Mouse (Mus musculus): ENCODE measurements around the gene Mlana. TPM values are rescaled to one million over a fixed set of nuclear protein-coding genes. Genes with fewer than 3 reads are reported as not detected.

The Mlana gene
- polyA plus RNA-seq, 1 experiment from 2014 or later, result 0.60 TPM

DNA sequence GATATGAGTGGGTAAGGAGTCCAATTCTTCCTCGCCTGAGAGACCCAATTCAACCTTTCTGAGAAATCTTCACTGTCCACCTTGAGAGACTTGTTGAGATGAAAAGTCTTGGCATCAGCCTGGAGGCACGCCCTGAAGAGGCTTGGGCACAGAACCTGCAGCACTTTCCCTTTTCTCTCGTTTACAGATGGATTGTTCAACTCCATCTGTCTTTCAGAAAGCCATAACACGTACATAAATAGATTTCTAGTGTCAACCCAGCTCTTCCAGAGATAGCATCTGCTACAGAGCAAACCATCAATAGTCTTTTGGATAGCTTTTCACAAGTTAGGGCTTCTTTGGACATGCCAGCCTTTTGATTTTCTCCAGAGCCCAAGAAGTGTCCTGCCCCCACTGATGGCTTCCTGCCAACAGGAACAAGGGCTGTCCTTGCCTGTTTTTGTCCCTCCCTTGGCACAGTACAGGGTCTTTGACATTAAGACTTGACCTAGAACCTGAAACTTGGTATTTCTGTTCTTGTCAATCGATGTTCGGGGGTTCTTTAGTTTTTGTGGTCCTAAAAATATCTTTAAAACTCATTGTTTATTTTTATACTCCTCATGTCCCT lies 35.5 kb upstream of the Mlana start:
- DNase-seq (ENCODE audit: low spot score), result no peak
- Histone ChIP-seq H3K9me3 (no peaks in the 10 kb centered on the region), H3K27ac (no peak overlapping the region), H3K27me3 (ENCODE audit: insufficient read depth, poor library complexity, severe bottlenecking) (no peaks in the 10 kb centered on the region), H3K36me3 (no peaks in the 10 kb centered on the region), H3K4me1 (replicated peaks) (no peaks in the 10 kb centered on the region), H3K4me3 (no peak overlapping the region)
- 78% methylated on average over 6 of the region's 6 CpGs for WGBS

DNA sequence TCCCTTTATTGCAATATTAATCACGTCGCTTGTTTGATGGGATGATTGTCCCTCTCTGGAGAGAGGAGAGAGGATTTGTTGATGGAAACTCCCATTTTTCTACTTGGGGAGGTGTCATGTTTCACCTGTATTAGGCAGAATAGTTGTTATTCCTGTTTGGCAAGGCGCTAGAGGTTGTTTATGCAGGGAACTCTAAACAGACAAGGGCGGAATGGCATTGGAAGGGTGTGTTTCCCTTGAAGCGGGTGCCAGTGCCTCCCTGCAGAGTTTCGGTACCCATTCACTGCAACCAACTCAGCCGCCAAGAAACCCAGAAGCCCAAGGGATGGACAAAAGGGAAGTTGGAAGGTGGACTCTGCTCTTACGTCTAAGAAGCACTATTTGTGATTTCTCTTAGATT lies 33.8 kb upstream of the Mlana start:
- no peak for DNase-seq (ENCODE audit: low spot score)
- Histone ChIP-seq H3K27ac (no peak overlapping the region), H3K4me3 (no peak overlapping the region), H3K27me3 (ENCODE audit: insufficient read depth, poor library complexity, severe bottlenecking) (no peaks in the 10 kb centered on the region), H3K4me1 (replicated peaks) (no peaks in the 10 kb centered on the region), H3K9me3 (no peaks in the 10 kb centered on the region), H3K36me3 (no peaks in the 10 kb centered on the region)
- 67% methylated on average over 8 of the region's 8 CpGs for WGBS

GRCm38 (mm10) chr19:29664934-29665333 lies 32.7 kb upstream of the Mlana start:
- 84% methylated on average over 5 of the region's 5 CpGs for WGBS
- no peaks in the 10 kb centered on the region for H3K36me3 ChIP-seq
- H3K4me3 ChIP-seq, result no peak overlapping the region
- H3K4me1 ChIP-seq (replicated peaks), result no peaks in the 10 kb centered on the region
- H3K9me3 ChIP-seq, result no peaks in the 10 kb centered on the region
- no peaks in the 10 kb centered on the region for H3K27me3 ChIP-seq (ENCODE audit: insufficient read depth, poor library complexity, severe bottlenecking)
- H3K27ac ChIP-seq, result no peak overlapping the region
- DNase-seq (ENCODE audit: low spot score), result no peak

DNA sequence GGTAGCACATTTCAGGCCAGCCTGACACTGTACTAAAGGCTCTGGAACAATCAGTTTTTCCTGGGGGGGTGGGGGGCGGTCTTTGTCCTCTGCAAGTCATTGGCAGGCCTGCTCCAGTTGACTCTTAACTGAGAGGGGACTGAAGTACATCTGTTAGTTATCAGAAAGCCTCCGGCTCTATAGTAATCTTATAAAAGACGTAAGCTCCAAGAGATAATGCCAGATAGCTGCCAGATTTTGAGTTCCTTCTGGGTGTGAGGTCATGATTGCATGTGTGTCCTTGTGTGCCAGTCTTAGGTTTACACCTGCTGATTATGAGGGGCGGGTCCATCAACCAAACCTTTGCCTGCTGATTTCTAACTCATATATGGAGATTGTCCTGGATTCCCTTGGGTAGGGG lies 31.5 kb upstream of the Mlana start:
- 88% methylated on average over 4 of the region's 4 CpGs for WGBS
- Histone ChIP-seq H3K27me3 (ENCODE audit: insufficient read depth, poor library complexity, severe bottlenecking) (no peaks in the 10 kb centered on the region), H3K9me3 (no peaks in the 10 kb centered on the region), H3K27ac (no peak overlapping the region), H3K36me3 (no peaks in the 10 kb centered on the region), H3K4me3 (no peak overlapping the region), H3K4me1 (replicated peaks) (no peaks in the 10 kb centered on the region)
- no peak for DNase-seq (ENCODE audit: low spot score)

GRCm38 (mm10) chr19:29666965-29667594 lies 30.5 kb upstream of the Mlana start:
- Histone ChIP-seq H3K9me3 (no peaks in the 10 kb centered on the region), H3K27ac (no peak overlapping the region), H3K27me3 (ENCODE audit: insufficient read depth, poor library complexity, severe bottlenecking) (no peaks in the 10 kb centered on the region), H3K36me3 (no peaks in the 10 kb centered on the region), H3K4me3 (no peak overlapping the region), H3K4me1 (replicated peaks) (no peaks in the 10 kb centered on the region)
- WGBS, result 86% methylated on average over 5 of the region's 5 CpGs
- DNase-seq (ENCODE audit: low spot score), result no peak

DNA sequence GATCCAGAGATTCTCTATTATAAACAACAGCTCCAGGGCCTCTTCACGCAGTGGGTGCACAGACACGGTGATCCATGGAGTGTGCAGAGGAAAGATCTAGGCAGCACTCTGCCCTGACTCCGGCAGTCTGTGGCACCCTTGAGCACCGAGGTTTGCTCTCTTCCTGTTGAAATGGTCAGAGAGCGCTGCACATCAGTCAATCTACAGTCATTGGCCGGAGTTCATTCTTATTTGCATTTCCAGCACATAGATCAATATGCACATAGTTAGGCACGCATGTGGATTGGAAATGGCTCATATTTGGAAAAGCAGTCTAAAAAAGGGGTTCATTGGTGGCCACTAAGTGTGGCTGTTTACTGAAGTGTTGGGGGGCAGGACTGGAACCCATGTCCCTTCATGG lies 29.5 kb upstream of the Mlana start:
- Histone ChIP-seq H3K27ac (no peak overlapping the region), H3K4me3 (no peak overlapping the region), H3K27me3 (ENCODE audit: insufficient read depth, poor library complexity, severe bottlenecking) (no peaks in the 10 kb centered on the region), H3K4me1 (replicated peaks) (no peaks in the 10 kb centered on the region), H3K36me3 (no peaks in the 10 kb centered on the region), H3K9me3 (no peaks in the 10 kb centered on the region)
- WGBS, result 94% methylated on average over 7 of the region's 7 CpGs
- no peak for DNase-seq (ENCODE audit: low spot score)

GRCm38 (mm10) chr19:29670247-29670646 lies 27.4 kb upstream of the Mlana start:
- no peaks in the 10 kb centered on the region for H3K36me3 ChIP-seq
- H3K27me3 ChIP-seq (ENCODE audit: insufficient read depth, poor library complexity, severe bottlenecking), result no peaks in the 10 kb centered on the region
- no peak for DNase-seq (ENCODE audit: low spot score)
- no peak overlapping the region for H3K27ac ChIP-seq
- WGBS, result 89% methylated on average over 6 of the region's 6 CpGs
- no peak overlapping the region for H3K4me3 ChIP-seq
- H3K4me1 ChIP-seq (replicated peaks), result no peaks in the 10 kb centered on the region
- H3K9me3 ChIP-seq, result no peaks in the 10 kb centered on the region

DNA sequence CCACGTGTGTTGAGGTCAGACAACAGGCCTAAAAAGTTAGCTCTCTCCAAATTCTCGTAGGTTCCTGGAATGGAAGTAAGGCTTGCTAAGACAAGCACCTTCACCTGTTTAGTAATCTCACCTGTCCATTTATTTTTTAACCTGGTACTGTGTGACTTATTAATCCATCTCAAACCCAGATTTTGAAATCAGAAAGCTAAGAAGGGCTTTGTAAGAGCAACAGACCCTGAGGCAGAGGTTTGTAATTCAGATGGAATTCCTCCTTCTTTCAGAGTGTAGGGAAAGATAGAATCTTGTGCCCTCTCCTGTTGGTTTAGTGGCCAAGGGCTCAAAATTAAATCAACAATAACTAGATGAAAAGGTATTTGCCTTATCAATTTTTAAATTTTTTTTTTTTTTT lies 26.5 kb upstream of the Mlana start:
- Histone ChIP-seq H3K36me3 (no peaks in the 10 kb centered on the region), H3K27me3 (ENCODE audit: insufficient read depth, poor library complexity, severe bottlenecking) (no peaks in the 10 kb centered on the region), H3K27ac (no peak overlapping the region), H3K4me3 (no peak overlapping the region), H3K4me1 (replicated peaks) (no peaks in the 10 kb centered on the region), H3K9me3 (no peaks in the 10 kb centered on the region)
- DNase-seq (ENCODE audit: low spot score), result no peak
- 92% methylated on average over 2 of the region's 2 CpGs for WGBS

GRCm38 (mm10) chr19:29672660-29673059 lies 25.0 kb upstream of the Mlana start:
- DNase-seq (ENCODE audit: low spot score), result no peak
- H3K27ac ChIP-seq, result no peak overlapping the region
- H3K9me3 ChIP-seq, result no peaks in the 10 kb centered on the region
- H3K36me3 ChIP-seq, result no peaks in the 10 kb centered on the region
- H3K4me3 ChIP-seq, result no peak overlapping the region
- H3K27me3 ChIP-seq (ENCODE audit: insufficient read depth, poor library complexity, severe bottlenecking), result no peaks in the 10 kb centered on the region
- H3K4me1 ChIP-seq (replicated peaks), result no peaks in the 10 kb centered on the region
- 94% methylated on average over 13 of the region's 13 CpGs for WGBS

- H3K36me3 ChIP-seq, result no peaks in the 10 kb centered on the region
- no peaks in the 10 kb centered on the region for H3K9me3 ChIP-seq
- 94% methylated on average over 7 of the region's 7 CpGs for WGBS
- H3K27me3 ChIP-seq (ENCODE audit: insufficient read depth, poor library complexity, severe bottlenecking), result no peaks in the 10 kb centered on the region
- no peak overlapping the region for H3K4me3 ChIP-seq
- no peaks in the 10 kb centered on the region for H3K4me1 ChIP-seq (replicated peaks)
- DNase-seq (ENCODE audit: low spot score), result no peak
- no peak overlapping the region for H3K27ac ChIP-seq
Observed at GRCm38 (mm10) chr19:29674946-29675345, 22.7 kb upstream of the Mlana start.

GRCm38 (mm10) chr19:29675562-29676078 lies 22.0 kb upstream of the Mlana start:
- H3K27me3 ChIP-seq (ENCODE audit: insufficient read depth, poor library complexity, severe bottlenecking), result no peaks in the 10 kb centered on the region
- H3K27ac ChIP-seq, result no peak overlapping the region
- H3K4me1 ChIP-seq (replicated peaks), result no peaks in the 10 kb centered on the region
- DNase-seq (ENCODE audit: low spot score), result no peak
- H3K4me3 ChIP-seq, result no peak overlapping the region
- WGBS, result 64% methylated on average over 9 of the region's 9 CpGs
- no peaks in the 10 kb centered on the region for H3K9me3 ChIP-seq
- H3K36me3 ChIP-seq, result no peaks in the 10 kb centered on the region

DNA sequence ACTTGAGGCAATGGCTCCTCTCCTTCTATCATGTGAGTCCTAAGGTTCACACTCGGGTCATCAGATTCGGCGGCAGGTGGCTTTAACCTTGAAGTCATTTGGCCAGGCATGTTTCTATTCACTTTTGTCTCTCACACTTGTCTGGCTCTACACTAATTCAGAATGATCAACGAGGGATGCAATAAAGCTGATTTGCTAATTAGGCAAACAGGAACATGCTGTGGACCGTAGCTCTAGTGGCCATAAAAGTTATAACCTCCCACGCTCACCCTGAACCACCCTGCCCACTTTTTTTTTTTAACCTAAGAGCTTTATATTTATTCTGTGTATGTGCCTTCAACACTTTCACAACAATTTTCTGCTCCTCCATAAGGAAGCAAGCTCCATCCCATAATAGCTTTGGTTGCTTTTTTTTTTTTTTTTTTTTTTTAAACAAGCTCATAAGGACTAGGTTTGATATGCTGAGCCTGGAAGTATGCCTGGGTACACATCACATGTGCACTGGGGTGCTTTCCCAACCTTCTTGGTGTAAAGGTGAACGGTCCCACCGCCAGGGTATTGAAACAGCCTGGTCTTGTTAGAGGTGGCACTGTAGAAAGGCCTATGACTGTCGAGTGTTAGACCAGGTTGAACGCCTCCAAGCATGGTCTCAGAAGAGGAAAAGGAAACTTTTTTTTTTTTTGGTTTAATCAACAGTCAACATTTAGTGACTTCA lies 21.0 kb upstream of the Mlana start:
- Histone ChIP-seq H3K27me3 (ENCODE audit: insufficient read depth, poor library complexity, severe bottlenecking) (no peaks in the 10 kb centered on the region), H3K9me3 (no peaks in the 10 kb centered on the region), H3K36me3 (no peaks in the 10 kb centered on the region), H3K4me3 (no peak overlapping the region), H3K27ac (no peak overlapping the region), H3K4me1 (replicated peaks) (no peaks in the 10 kb centered on the region)
- 92% methylated on average over 10 of the region's 10 CpGs for WGBS
- DNase-seq (ENCODE audit: low spot score), result no peak

- WGBS, result 89% methylated on average over 6 of the region's 6 CpGs
- no peaks in the 10 kb centered on the region for H3K36me3 ChIP-seq
- no peaks in the 10 kb centered on the region for H3K4me1 ChIP-seq (replicated peaks)
- DNase-seq (ENCODE audit: low spot score), result no peak
- no peak overlapping the region for H3K27ac ChIP-seq
- H3K4me3 ChIP-seq, result no peak overlapping the region
- H3K27me3 ChIP-seq (ENCODE audit: insufficient read depth, poor library complexity, severe bottlenecking), result no peaks in the 10 kb centered on the region
- no peaks in the 10 kb centered on the region for H3K9me3 ChIP-seq
Observed at GRCm38 (mm10) chr19:29678181-29678778, 19.3 kb upstream of the Mlana start.
